ENCODE assay signal across 22 mouse cellular contexts in the genomic region with DNA sequence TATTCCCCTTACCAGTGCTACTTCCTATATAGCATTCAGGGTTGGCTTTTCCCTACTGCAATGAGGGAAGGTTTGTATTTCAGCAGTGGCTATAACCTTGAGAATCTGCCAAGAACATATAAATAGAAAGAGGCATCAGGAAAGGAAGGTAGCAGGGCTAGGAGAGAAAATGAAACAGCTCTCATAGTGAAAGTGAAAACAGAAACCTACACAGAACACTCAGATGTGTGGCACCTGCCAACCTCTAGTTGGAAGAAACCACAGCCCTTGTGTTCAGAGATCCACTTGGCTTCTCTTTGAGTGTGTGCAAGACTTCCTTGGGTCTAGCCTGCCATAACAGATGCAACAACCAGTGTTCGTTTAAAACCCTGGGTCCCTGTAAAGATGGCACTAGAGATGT.
A peak's percentile ranks its signal among the peaks of the same experiment; 100 is the strongest.
DNase-seq lines count a peak whose midpoint lies in the region; ATAC-seq and TF ChIP-seq lines count a peak whose summit lies in the region.
"Had no signal": no experiment of that assay in that cellular context is flagged by ENCODE, and none has a peak within 500 bp of the region (broad histone marks: within the 10 kb centered on the region; RNA-seq: fewer than 3 reads in every experiment).

No protein-coding gene starts in this region.

- intact Hi-C loops in gastrocnemius, adult 2 months (cut with DNase I), result no loop called here

- no peak overlapping the region for H3K4me3 ChIP-seq in gastrocnemius, adult 2 months
- no peak overlapping the region for H3K4me3 ChIP-seq in spleen, adult 2 months (ENCODE audit: extremely low read depth, insufficient read depth, insufficient read length)
- H3K4me3 ChIP-seq: embryonic facial prominence, embryonic 12.5 days; erythroblast, embryonic 14.5 days; forebrain, embryonic 13.5 days; heart, adult 2 months; limb, embryonic 13.5 days; liver, embryonic 13.5 days; lung, embryonic 15.5 days; neural tube, embryonic 12.5 days had no signal

- no peaks in the 10 kb centered on the region for H3K36me3 ChIP-seq in spleen, adult 2 months (ENCODE audit: control insufficient read depth, insufficient read depth, low read length)
- H3K36me3 ChIP-seq in splenic B cell, adult 2 months (ENCODE audit: control insufficient read depth, insufficient read depth, low read length, poor library complexity, severe bottlenecking), result no peaks in the 10 kb centered on the region
- H3K36me3 ChIP-seq: embryonic facial prominence, embryonic 12.5 days; limb, embryonic 13.5 days; liver, embryonic 13.5 days; lung, embryonic 15.5 days; neural tube, embryonic 12.5 days had no signal

- H3K27me3 ChIP-seq in spleen, adult 2 months (ENCODE audit: control insufficient read depth, insufficient read depth, low read length), result no peaks in the 10 kb centered on the region
- H3K27me3 ChIP-seq in splenic B cell, adult 2 months (ENCODE audit: control insufficient read depth, insufficient read depth, low read length, poor library complexity, severe bottlenecking), result no peaks in the 10 kb centered on the region
- H3K27me3 ChIP-seq: embryonic facial prominence, embryonic 12.5 days; forebrain, embryonic 13.5 days; limb, embryonic 13.5 days; liver, embryonic 13.5 days; lung, embryonic 15.5 days; neural tube, embryonic 12.5 days had no signal

- DNase-seq in gastrocnemius, adult 18-20 months (ENCODE audit: low spot score), result peak; percentile 2
- no peak for DNase-seq in gastrocnemius, adult 2 months
- DNase-seq in spleen, adult 2 months (ENCODE audit: low read depth in 1 of 2, low spot score in 2 of 2), result peak; percentile 6 to 17
- no peak for DNase-seq in spleen, postnatal 4 days (ENCODE audit: low spot score in 2 of 2)
- peak; percentile 55 for DNase-seq in splenic B cell, adult 2 months (ENCODE audit: low read depth, low spot score)
- DNase-seq in cerebellum, adult 9-11 months, result no peak
- no peak for DNase-seq in layer of hippocampus, adult 8-10 months (ENCODE audit: low spot score in 2 of 2)
- DNase-seq: adrenal gland, adult 2 months; cerebellum, adult 8-10 months; gastrocnemius, postnatal 25 days; heart, adult 2 months; kidney, postnatal 36 days; liver, embryonic 13.5 days; thymus, postnatal 36 days had no signal

- peaks cover 9% of the 10 kb centered on the region for H3K4me1 ChIP-seq in spleen, adult 2 months (ENCODE audit: control insufficient read depth, insufficient read depth, insufficient read length)
- H3K4me1 ChIP-seq: embryonic facial prominence, embryonic 12.5 days; forebrain, embryonic 13.5 days; limb, embryonic 13.5 days; liver, embryonic 13.5 days; lung, embryonic 15.5 days; neural tube, embryonic 12.5 days had no signal

- ATAC-seq in hematopoietic stem cell, adult 5-6 weeks (replicated peaks in 1 of 2; ENCODE audit: insufficient read depth in 1 of 2, low FRiP score in 2 of 2, low TSS enrichment in 1 of 2, low read depth in 1 of 2, poor library complexity in 2 of 2, severe bottlenecking in 2 of 2), result peak; percentile 49 to 51; a peak in 1 of 4 replicates
- ATAC-seq: forebrain, embryonic 13.5 days had no signal

- no peak for TF ChIP-seq CTCF in gastrocnemius, adult 2 months (IDR thresholded peaks at IDR 0.05)
- no peak for TF ChIP-seq CTCF in spleen, adult 2 months (IDR thresholded peaks at IDR 0.05; ENCODE audit: extremely low read depth, insufficient read depth, insufficient read length, insufficient replicate concordance)

- WGBS in spleen, adult 2 months, result 3% methylated on average over 1 of the region's 1 CpGs

- TF ChIP-seq POLR2A in spleen, adult 2 months (IDR thresholded peaks at IDR 0.05; ENCODE audit: low read depth, low read length), result no peak

- no peak overlapping the region for H3K27ac ChIP-seq in gastrocnemius, adult 2 months
- H3K27ac ChIP-seq in spleen, adult 2 months (ENCODE audit: insufficient read depth, low read length), result peak overlapping the region; percentile 48; the same call in 1 of the 2 replicates
- H3K27ac ChIP-seq: embryonic facial prominence, embryonic 12.5 days; forebrain, embryonic 13.5 days; heart, adult 2 months; limb, embryonic 13.5 days; liver, embryonic 13.5 days; lung, embryonic 15.5 days; macrophage; neural tube, embryonic 12.5 days had no signal

Comparison
In these comparisons a context has a peak if more than half of its experiments do, and no peak if none do; other contexts are left out.
1. DNase-seq: peak in gastrocnemius, adult 18-20 months (single experiment), spleen, adult 2 months (2 of 2) and splenic B cell, adult 2 months (single experiment); none in gastrocnemius, adult 2 months (single experiment), spleen, postnatal 4 days (0 of 2), cerebellum, adult 9-11 months (single experiment) and layer of hippocampus, adult 8-10 months (0 of 2).